Mouse (Mus musculus) neural tube, embryonic 12.5 days (tissue): ENCODE results near the gene Slc12a3. TPM values are rescaled to one million over a fixed set of nuclear protein-coding genes. Genes with fewer than 3 reads are reported as not detected.
"Not testable (repeated sequence)": the region's sequence is repeated elsewhere in the genome, so short reads cannot be mapped to it uniquely, and the experiment has no call there.

Experiments
- ATAC-seq: fragments of 200-750 bp; cut with Nextera tagmentation; 2 replicates; pipeline ENCODE4 v1.8.0; 2017; ENCODE audit warnings: low read depth, mild to moderate bottlenecking, moderate TSS enrichment, moderate library complexity; ENCODE audit not compliant: low FRiP score
- H3K27ac ChIP-seq: fragments of 300-500 bp; sonication (generic); 2 replicates; pipeline ENCODE4 v1.5.1; 2016
- H3K27me3 ChIP-seq: fragments of 300-500 bp; sonication (generic); replicated peaks from 2 replicates; pipeline ENCODE4 v1.6.1; 2016; ENCODE audit warnings: mild to moderate bottlenecking
- H3K36me3 ChIP-seq: fragments of 300-500 bp; sonication (generic); 2 replicates; pipeline ENCODE4 v1.6.1; 2016; ENCODE audit warnings: mild to moderate bottlenecking
- H3K4me1 ChIP-seq: fragments of 300-500 bp; sonication (generic); 2 replicates; pipeline ENCODE4 v1.6.1; 2016
- H3K4me2 ChIP-seq: fragments of 300-500 bp; sonication (generic); replicated peaks from 2 replicates; pipeline ENCODE4 v1.6.1; 2016; ENCODE audit warnings: mild to moderate bottlenecking
- H3K4me3 ChIP-seq: fragments of 300-500 bp; sonication (generic); 2 replicates; pipeline ENCODE4 v1.5.1; 2016
- H3K9ac ChIP-seq: fragments of 300-500 bp; sonication (generic); 2 replicates; pipeline ENCODE4 v1.6.1; 2016; ENCODE audit warnings: mild to moderate bottlenecking
- H3K9me3 ChIP-seq: fragments of 300-500 bp; sonication (generic); 2 replicates; pipeline ENCODE4 v1.6.1; 2016; ENCODE audit warnings: mild to moderate bottlenecking
- WGBS: fragments of 180-500 bp; shearing (Covaris S2); methylation state at CpG from one replicate; pipeline ENCODE4 v1.1.7; 2016; 5-methylcytosine and 5-hydroxymethylcytosine counted together
- polyA plus RNA-seq: library from polyadenylated mRNA; unstranded; fragments of >200 nt; fragmentation: Nextera tagmentation; extraction: Ambion mirVana; gene quantifications from 2 replicates; pipeline ENCODE4 v1.2.1, GENCODE M21; 2016

The Slc12a3 gene
- polyA plus RNA-seq, 1 experiment from 2014 or later: 0.19 TPM

DNA sequence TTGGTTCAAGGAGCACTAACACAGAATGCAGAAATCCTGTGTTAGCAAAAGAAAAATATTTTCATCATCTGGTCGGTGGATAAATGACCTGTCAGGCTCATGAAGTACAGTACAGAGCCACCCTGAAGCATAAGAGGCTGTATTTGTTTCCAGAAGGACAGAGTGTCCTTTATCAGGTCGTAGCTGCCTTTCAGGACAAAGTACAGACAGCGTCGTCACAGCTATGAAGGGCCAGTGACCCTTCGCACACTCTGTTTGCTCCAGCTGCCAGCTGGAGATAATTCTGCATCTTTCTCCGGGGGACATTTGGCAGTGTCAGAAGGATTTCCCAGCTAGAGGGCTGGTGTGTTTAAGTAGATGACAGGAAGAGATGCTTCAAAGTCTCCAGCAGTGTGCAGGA lies 63.6 kb downstream of the Slc12a3 start:
- H3K27ac ChIP-seq: no peak overlapping the region
- H3K27me3 ChIP-seq: no peaks in the 10 kb centered on the region
- no peak overlapping the region for H3K4me3 ChIP-seq
- H3K4me2 ChIP-seq: no peak overlapping the region
- WGBS: 83% methylated on average over 6 of the region's 6 CpGs
- H3K4me1 ChIP-seq: peaks cover 3% of the 10 kb centered on the region; the same call in 1 of the 2 replicates
- no peak for ATAC-seq
- no peaks in the 10 kb centered on the region for H3K9me3 ChIP-seq
- no peak overlapping the region for H3K9ac ChIP-seq
- H3K36me3 ChIP-seq: peaks cover 65% of the 10 kb centered on the region

DNA sequence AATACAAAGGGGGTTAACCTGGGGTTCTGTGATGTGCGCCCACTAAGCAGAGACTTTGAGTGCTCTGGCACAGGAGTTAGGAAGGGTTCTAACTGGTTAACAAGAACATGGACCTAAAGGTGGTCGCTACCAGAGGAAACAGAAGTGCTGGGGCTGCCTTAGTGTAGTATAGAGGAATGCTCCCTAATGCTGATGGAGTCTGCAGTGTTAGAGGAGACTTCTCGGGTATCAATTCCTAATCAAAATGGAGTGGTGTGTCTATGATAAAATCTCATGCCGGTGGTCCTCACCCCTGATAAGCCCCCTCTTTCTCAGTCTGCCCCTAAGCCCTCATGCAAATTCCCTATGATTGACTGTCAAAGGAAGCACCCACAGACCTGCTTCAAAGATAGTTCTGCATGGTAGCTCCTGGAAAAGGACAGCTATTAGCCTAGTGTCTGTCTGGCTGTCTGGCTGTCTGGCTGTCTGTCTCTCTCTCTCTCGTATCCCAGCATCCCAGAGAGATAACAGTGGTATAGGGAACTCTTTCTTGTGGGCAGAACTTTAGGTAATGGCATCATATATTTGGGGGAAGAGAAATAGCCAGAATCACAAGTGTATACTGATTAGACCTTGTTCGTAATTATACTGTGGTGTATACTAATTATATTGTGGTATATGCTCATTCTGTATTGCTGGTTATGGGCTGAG lies 67.0 kb downstream of the Slc12a3 start:
- Histone ChIP-seq H3K36me3 (peaks cover 48% of the 10 kb centered on the region), H3K4me2 (no peak overlapping the region), H3K9me3 (no peaks in the 10 kb centered on the region), H3K4me1 (no peaks in the 10 kb centered on the region), H3K9ac (no peak overlapping the region), H3K4me3 (no peak overlapping the region), H3K27ac (no peak overlapping the region), H3K27me3 (no peaks in the 10 kb centered on the region)
- WGBS: 90% methylated on average over 6 of the region's 6 CpGs
- no peak for ATAC-seq

DNA sequence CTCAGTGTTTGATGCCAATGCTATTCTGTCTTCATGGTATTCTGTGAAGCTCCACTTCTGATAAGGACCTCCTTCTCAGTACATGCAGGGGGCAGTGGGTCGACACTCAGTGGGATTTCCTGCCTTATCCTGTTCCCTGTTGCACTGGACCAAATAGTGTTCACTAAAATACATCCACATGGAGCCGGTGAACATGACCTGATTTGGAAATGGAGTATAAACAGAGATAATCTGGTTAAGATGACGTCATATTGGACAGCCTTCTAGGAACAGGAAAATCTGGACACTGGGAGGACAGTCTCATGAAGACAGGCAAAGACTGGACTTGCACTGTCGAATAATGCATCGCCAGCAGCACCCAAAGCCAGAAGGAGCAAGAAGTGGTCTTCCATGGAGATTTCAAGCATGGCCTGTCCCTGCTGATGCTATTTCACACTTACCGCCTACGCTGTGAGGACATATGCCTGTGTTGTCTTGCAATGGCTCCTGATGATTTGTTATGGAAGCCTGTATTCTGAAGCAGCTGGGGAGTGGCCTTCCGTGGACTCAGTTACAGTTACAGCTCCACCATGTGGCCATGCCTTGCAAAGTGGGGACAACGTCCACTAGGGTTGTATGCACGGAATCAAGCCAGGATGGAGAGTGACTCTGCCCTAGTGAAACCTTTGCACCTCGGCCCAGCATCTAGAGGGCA lies 68.1 kb downstream of the Slc12a3 start:
- H3K9ac ChIP-seq: no peak overlapping the region
- H3K4me3 ChIP-seq: no peak overlapping the region
- H3K27ac ChIP-seq: no peak overlapping the region
- no peaks in the 10 kb centered on the region for H3K27me3 ChIP-seq
- no peaks in the 10 kb centered on the region for H3K4me1 ChIP-seq
- no peak overlapping the region for H3K4me2 ChIP-seq
- no peaks in the 10 kb centered on the region for H3K9me3 ChIP-seq
- 69% methylated on average over 11 of the region's 11 CpGs for WGBS
- H3K36me3 ChIP-seq: peaks cover 37% of the 10 kb centered on the region
- ATAC-seq: no peak

GRCm38 (mm10) chr8:94398587-94398986 lies 69.6 kb downstream of the Slc12a3 start:
- Histone ChIP-seq H3K27me3 (no peaks in the 10 kb centered on the region), H3K36me3 (peaks cover 27% of the 10 kb centered on the region), H3K9ac (no peak overlapping the region), H3K9me3 (no peaks in the 10 kb centered on the region), H3K4me2 (no peak overlapping the region), H3K4me1 (no peaks in the 10 kb centered on the region), H3K4me3 (no peak overlapping the region), H3K27ac (no peak overlapping the region)
- ATAC-seq: no peak
- 85% methylated on average over 6 of the region's 6 CpGs for WGBS

GRCm38 (mm10) chr8:94399361-94399953 lies 70.5 kb downstream of the Slc12a3 start:
- Histone ChIP-seq H3K9me3 (no peaks in the 10 kb centered on the region), H3K27ac (no peak overlapping the region), H3K4me2 (no peak overlapping the region), H3K4me1 (no peaks in the 10 kb centered on the region), H3K27me3 (no peaks in the 10 kb centered on the region), H3K36me3 (peaks cover 20% of the 10 kb centered on the region), H3K4me3 (no peak overlapping the region), H3K9ac (no peak overlapping the region)
- WGBS: 87% methylated on average over 3 of the region's 3 CpGs
- no peak for ATAC-seq

GRCm38 (mm10) chr8:94399957-94400356 lies 71.0 kb downstream of the Slc12a3 start:
- H3K4me3 ChIP-seq, H3K27me3 ChIP-seq, H3K4me2 ChIP-seq, H3K4me1 ChIP-seq, ATAC-seq, H3K9me3 ChIP-seq, H3K27ac ChIP-seq, H3K9ac ChIP-seq: not testable (repeated sequence)
- peaks cover 15% of the 10 kb centered on the region for H3K36me3 ChIP-seq
- 82% methylated on average over 2 of the region's 2 CpGs for WGBS

- Histone ChIP-seq H3K9me3 (no peaks in the 10 kb centered on the region), H3K9ac (no peak overlapping the region), H3K4me2 (no peak overlapping the region), H3K4me3 (no peak overlapping the region), H3K36me3 (no peaks in the 10 kb centered on the region), H3K4me1 (no peaks in the 10 kb centered on the region), H3K27me3 (no peaks in the 10 kb centered on the region), H3K27ac (no peak overlapping the region)
- ATAC-seq: no peak
- WGBS: 77% methylated on average over 8 of the region's 8 CpGs
Measured at GRCm38 (mm10) chr8:94408443-94409080, 79.6 kb downstream of the Slc12a3 start.

GRCm38 (mm10) chr8:94409523-94409922 lies 80.5 kb downstream of the Slc12a3 start:
- ATAC-seq: no peak
- Histone ChIP-seq H3K27ac (no peak overlapping the region), H3K4me1 (no peaks in the 10 kb centered on the region), H3K4me2 (no peak overlapping the region), H3K4me3 (no peak overlapping the region), H3K9ac (no peak overlapping the region), H3K27me3 (no peaks in the 10 kb centered on the region), H3K36me3 (no peaks in the 10 kb centered on the region), H3K9me3 (no peaks in the 10 kb centered on the region)
- WGBS: 90% methylated on average over 7 of the region's 7 CpGs

GRCm38 (mm10) chr8:94412518-94412917 lies 83.5 kb downstream of the Slc12a3 start:
- Histone ChIP-seq H3K9ac (no peak overlapping the region), H3K36me3 (no peaks in the 10 kb centered on the region), H3K27me3 (no peaks in the 10 kb centered on the region), H3K4me1 (no peaks in the 10 kb centered on the region), H3K4me3 (no peak overlapping the region), H3K27ac (no peak overlapping the region), H3K9me3 (no peaks in the 10 kb centered on the region), H3K4me2 (no peak overlapping the region)
- ATAC-seq: no peak
- 84% methylated on average over 6 of the region's 6 CpGs for WGBS

GRCm38 (mm10) chr8:94413509-94413908 lies 84.5 kb downstream of the Slc12a3 start:
- ATAC-seq: no peak
- Histone ChIP-seq H3K36me3 (no peaks in the 10 kb centered on the region), H3K9me3 (no peaks in the 10 kb centered on the region), H3K9ac (no peak overlapping the region), H3K4me1 (no peaks in the 10 kb centered on the region), H3K27ac (no peak overlapping the region), H3K27me3 (no peaks in the 10 kb centered on the region), H3K4me3 (no peak overlapping the region), H3K4me2 (no peak overlapping the region)
- 90% methylated on average over 6 of the region's 6 CpGs for WGBS

- H3K9me3 ChIP-seq: no peaks in the 10 kb centered on the region
- H3K27ac ChIP-seq: no peak overlapping the region
- H3K36me3 ChIP-seq: no peaks in the 10 kb centered on the region
- no peaks in the 10 kb centered on the region for H3K4me1 ChIP-seq
- no peaks in the 10 kb centered on the region for H3K27me3 ChIP-seq
- H3K4me2 ChIP-seq: no peak overlapping the region
- WGBS: 76% methylated on average over 2 of the region's 2 CpGs
- no peak overlapping the region for H3K4me3 ChIP-seq
- no peak overlapping the region for H3K9ac ChIP-seq
- no peak for ATAC-seq
Measured at GRCm38 (mm10) chr8:94415218-94415617, 86.2 kb downstream of the Slc12a3 start.
